Mouse (Mus musculus): ENCODE results near the gene Cnst.

Gene Cnst

GRCm38 (mm10) chr1:179592143-179592542 lies 46.0 kb downstream of the Cnst start:
- DNase-seq (ENCODE audit: low read depth) = no peak

GRCm38 (mm10) chr1:179592972-179593371 lies 46.8 kb downstream of the Cnst start:
- DNase-seq (ENCODE audit: low read depth) = peak; percentile 39

- no peak for DNase-seq (ENCODE audit: low read depth)
Measured at GRCm38 (mm10) chr1:179598386-179598785, 52.2 kb downstream of the Cnst start.

GRCm38 (mm10) chr1:179604526-179604925 lies 58.4 kb downstream of the Cnst start:
- DNase-seq (ENCODE audit: low read depth) = no peak

GRCm38 (mm10) chr1:179606004-179606723 lies 60.0 kb downstream of the Cnst start:
- DNase-seq (ENCODE audit: low read depth) = no peak

GRCm38 (mm10) chr1:179608521-179608920 lies 62.4 kb downstream of the Cnst start:
- no peak for DNase-seq (ENCODE audit: low read depth)

- no peak for DNase-seq (ENCODE audit: low read depth)
Measured at GRCm38 (mm10) chr1:179609724-179610505, 63.7 kb downstream of the Cnst start.

- no peak for DNase-seq (ENCODE audit: low read depth)
Measured at GRCm38 (mm10) chr1:179611182-179611581, 65.0 kb downstream of the Cnst start.

- no peak for DNase-seq (ENCODE audit: low read depth)
Measured at GRCm38 (mm10) chr1:179612418-179612817, 66.2 kb downstream of the Cnst start.

GRCm38 (mm10) chr1:179612986-179613505 lies 66.9 kb downstream of the Cnst start:
- DNase-seq (ENCODE audit: low read depth) = no peak

GRCm38 (mm10) chr1:179617426-179617825 lies 71.3 kb downstream of the Cnst start:
- no peak for DNase-seq (ENCODE audit: low read depth)

GRCm38 (mm10) chr1:179622665-179623064 lies 76.5 kb downstream of the Cnst start:
- DNase-seq (ENCODE audit: low read depth) = no peak

GRCm38 (mm10) chr1:179623657-179624056 lies 77.5 kb downstream of the Cnst start:
- DNase-seq (ENCODE audit: low read depth) = peak; percentile 58

- peak; percentile 72 for DNase-seq (ENCODE audit: low read depth)
Measured at GRCm38 (mm10) chr1:179624354-179624753, 78.2 kb downstream of the Cnst start.

GRCm38 (mm10) chr1:179627855-179628254 lies 81.7 kb downstream of the Cnst start:
- DNase-seq (ENCODE audit: low read depth) = no peak

GRCm38 (mm10) chr1:179628438-179629106 lies 82.4 kb downstream of the Cnst start:
- DNase-seq (ENCODE audit: low read depth) = no peak

- no peak for DNase-seq (ENCODE audit: low read depth)
Measured at GRCm38 (mm10) chr1:179629276-179629675, 83.1 kb downstream of the Cnst start.

GRCm38 (mm10) chr1:179632746-179633413 lies 86.7 kb downstream of the Cnst start:
- DNase-seq (ENCODE audit: low read depth) = no peak

GRCm38 (mm10) chr1:179633414-179633752 lies 87.2 kb downstream of the Cnst start:
- DNase-seq (ENCODE audit: low read depth) = peak; percentile 71

- no peak for DNase-seq (ENCODE audit: low read depth)
Measured at GRCm38 (mm10) chr1:179634159-179634558, 88.0 kb downstream of the Cnst start.

GRCm38 (mm10) chr1:179642726-179643125 lies 96.6 kb downstream of the Cnst start:
- DNase-seq (ENCODE audit: low read depth) = no peak

- no peak for DNase-seq (ENCODE audit: low read depth)
Measured at GRCm38 (mm10) chr1:179644151-179644550, 98.0 kb downstream of the Cnst start.

Data from induced T-regulatory cell, adult 2 months (primary cell).